Mouse (Mus musculus): ENCODE results near the gene Plekha6.

Plekha6 gene

DNA sequence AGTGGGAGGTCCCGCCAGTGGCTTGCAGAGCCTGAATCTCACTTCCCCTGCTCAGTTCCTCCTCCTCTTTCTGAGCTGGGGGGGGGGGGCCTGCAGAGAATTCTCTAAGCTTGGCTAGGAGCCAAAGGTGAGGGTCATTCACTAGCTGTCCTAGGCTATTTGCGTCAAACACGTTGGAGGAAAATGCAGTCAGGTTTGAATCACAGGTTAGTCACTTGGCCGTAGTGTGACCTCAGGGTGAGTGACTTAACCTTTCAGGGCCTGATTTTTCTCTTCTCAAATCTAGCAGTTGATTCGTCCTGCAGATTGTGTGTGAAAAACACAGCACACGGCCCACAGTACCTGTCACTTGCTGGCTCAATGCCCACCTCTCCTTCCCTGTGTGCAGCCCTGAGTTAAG lies 106.3 kb downstream of the Plekha6 start:
- no peak for DNase-seq (ENCODE audit: low read depth, low spot score)

DNA sequence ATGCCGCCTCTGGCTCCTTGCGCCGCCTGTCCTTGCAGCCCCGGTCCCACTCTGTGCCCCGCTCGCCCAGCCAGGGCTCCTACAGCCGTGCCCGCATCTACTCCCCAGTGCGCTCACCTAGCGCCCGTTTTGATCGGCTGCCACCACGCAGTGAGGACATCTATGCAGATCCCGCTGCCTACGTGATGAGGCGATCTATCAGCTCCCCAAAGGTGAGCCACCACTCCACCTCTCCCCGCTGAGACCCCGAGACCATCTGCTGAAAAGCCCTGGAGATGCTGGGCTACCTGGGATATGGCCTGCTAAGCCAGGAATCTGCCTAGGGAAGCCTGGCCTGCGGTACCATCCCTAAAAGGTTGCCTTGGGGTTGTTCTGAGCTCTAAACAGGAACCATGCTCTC lies 110.2 kb downstream of the Plekha6 start:
- no peak for DNase-seq (ENCODE audit: low read depth, low spot score)

DNA sequence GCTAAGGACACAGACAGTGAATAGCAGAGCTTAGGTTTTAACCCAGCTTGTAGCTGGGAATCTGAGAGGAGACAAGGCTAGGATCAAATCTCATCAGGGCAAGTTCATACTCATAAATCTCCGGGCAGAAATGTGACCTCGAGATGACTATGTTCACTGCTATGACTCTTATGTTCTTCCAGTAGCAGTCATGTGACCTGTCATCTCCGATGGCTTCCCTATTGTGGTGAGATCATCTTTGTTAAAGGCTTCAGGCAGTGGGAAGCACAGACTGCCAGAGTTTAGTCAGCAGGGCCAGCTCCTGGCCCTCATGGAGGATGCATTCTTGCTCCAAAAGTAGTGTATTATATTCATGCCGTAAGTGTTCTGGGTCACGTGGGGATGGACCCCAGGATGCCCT lies 113.0 kb downstream of the Plekha6 start:
- no peak for DNase-seq (ENCODE audit: low read depth, low spot score)

DNA sequence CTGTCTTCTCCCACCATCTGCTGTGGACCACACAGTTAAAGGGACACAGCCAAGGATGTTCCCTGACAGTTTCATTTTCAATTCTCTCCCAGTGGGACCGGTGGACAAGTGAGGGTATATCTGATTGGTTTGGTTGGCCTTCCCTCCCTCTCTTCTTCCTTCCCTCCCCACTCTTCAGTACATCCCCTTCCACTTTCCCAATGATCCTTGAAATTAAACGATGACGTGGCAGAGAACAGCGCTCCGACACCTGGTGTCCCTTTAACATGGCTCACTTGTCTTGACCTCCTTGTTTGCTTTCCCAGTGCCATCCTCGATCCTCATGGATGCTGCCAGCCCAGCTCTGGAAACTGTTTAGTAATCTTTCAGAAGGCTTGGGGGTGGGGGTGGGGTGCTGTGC lies 114.5 kb downstream of the Plekha6 start:
- no peak for DNase-seq (ENCODE audit: low read depth, low spot score)

DNA sequence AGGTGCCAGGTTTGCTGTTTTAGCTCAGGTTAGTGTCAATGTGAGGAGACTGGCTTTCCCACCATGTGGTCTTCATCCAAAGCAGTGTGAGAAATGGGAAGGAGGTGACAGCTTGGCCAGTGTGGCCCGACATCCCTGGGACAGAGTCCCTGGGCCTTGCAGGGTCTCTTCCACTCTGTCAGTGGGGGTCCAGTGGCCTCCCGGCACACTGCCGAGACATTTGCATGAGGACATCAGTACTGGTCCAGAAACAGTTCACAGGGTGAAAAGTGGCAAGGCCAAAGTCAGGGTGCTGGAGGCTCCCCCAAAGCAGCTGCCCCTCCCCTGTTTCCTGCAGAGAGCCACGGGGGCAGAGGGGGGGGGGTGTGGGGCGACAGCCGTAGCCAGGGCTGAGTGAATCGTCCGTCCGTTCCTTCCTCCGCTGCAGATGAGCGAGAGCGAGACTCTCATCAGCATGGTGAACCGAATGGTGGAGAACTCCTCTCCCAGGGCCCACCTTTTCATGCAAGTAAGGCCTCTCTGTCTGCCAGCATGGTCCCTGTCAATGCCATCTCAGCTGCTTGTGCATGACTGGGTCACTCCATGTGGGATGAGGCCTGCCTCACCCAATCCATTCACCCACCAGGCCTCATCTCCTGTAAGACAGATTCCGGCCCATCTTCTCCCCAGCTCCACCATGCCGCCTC lies 115.1 kb downstream of the Plekha6 start:
- no peak for DNase-seq (ENCODE audit: low read depth, low spot score)

DNA sequence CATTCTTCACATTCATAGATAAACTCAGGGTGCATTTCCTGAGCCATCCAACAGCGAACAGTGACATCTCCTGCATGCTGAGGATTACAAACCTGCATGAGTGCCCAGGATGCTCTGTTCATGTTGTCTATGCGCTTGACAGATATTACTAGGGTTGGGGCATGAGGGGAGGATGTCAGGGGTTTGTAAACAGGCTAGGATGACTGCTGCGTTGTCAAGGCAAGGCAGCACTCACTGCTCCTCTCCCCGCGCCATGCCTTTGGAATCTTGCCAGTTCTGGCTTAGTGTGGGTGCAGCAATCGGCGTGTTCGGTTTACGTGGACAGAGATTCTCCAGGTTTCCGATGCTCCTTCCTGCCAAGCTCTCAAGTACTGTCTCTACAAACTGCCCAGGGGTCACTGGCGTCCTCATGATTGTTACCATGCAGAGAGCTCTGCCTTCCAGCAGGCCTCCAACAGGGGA lies 115.7 kb downstream of the Plekha6 start:
- DNase-seq (ENCODE audit: low read depth, low spot score): no peak

DNA sequence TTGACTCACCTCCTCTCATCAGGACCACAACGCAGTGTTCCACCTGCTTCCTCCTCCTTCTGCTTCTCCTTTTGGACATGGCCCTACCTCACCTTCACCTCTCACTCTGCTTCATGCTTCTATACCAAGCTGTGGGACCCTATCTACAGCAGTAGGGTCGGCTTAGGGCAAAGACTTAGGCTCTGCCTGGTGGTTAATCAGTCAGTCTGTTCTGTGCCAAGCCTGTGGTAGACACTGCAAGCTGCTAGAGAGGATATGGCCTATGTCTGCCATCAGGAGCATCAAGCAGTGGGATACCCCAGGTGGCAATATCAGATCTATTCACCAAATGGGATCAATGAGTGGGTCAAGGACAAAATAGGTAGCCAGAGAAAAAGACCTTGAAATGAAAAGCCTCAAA lies 116.5 kb downstream of the Plekha6 start:
- DNase-seq (ENCODE audit: low read depth, low spot score): no peak

DNA sequence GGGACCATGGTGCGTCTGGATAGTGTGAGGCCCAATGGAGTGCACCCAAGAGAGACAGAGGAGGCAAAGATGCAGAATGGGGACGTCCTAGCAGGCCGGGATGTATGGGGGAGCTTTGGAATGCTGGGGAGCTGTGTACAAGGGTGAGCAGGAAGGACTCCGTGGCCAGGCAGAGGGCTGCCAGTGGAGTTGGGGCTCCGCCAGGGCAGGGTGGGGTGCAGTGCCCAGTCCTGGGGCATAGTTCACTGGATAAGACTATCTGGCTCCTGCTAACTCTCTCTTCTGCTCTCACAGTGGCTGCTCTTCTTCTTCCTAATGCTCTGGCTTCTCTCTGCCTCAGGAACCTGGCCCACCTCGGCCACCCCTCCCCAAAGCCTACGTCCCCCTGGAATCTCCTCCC lies 121.9 kb downstream of the Plekha6 start:
- DNase-seq (ENCODE audit: low read depth, low spot score): no peak

DNA sequence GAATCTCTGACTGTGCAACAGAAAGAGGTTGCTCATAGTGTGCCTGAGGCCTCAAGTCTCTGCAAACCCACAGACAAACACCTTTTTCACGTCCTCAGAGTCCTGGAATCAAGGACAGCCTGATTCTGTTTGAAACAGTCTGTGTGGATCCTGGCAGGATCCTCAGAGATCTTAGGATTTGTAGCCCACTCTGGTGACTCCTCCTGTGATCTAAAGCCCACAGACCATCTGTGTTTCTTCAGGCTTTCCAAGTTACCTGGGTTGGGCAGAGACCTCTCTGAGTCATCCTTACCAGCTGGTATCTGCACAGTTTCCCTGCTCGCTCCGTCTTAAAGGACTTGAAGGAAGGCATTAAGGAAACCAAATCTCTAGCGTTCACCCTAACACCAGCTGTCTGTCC lies 123.0 kb downstream of the Plekha6 start:
- no peak for DNase-seq (ENCODE audit: low read depth, low spot score)

DNA sequence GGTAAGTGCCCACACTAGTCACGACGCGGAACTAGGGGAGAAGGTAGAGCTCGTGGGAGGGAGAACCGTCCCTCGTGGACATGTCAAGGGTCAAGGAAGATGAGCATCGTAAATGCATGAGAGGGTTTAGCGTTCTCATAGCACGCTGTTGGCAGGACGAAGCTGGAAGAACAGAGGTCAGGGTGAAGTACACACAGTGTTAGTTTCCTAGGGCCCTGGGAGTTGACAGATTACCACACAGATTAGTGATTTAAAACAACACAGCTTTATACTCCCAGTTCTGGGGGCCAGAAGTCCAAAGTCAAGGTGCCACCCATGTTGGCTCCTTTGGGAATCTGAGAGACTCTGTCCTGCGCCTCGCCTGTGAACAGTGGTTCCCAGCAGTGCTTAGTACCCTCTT lies 123.9 kb downstream of the Plekha6 start:
- no peak for DNase-seq (ENCODE audit: low read depth, low spot score)

DNA sequence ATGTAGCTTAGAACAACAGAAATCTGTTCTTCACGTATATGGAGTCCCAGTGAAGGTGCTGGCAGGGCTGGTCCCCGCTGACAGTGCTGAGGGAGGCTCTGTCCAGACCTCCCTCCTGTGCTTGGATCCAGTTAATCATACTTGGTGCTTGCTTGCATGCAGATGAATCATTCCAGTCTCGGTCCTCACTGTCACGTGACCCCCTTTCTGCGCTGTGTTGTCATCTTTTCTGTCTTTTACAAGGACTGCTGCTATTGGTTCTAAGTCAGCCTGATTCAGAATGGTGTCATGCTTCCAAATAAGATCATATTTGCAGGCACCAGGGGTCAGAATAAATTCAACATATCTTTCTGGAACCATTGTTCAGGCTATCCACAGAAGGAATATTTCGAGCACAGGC lies 127.9 kb downstream of the Plekha6 start:
- DNase-seq (ENCODE audit: low read depth, low spot score): no peak

DNA sequence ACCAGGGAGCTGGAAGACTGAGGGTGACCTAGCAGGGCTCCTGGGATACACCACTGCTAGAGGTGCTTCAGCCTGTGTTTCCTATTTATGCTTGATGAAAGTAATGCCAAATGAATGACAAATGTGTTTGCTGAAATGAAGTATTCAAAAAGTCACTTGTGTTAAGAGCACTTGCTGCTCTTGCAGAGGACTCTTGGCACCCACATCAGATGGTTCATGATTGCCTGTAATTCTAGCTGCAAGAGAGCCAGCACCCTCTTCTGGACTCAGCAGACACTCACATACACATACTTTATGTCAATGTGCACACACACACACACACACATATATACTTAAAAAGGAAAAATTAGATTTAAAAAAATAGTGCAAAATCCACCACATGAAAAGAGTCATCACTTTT lies 128.6 kb downstream of the Plekha6 start:
- no peak for DNase-seq (ENCODE audit: low read depth, low spot score)

DNA sequence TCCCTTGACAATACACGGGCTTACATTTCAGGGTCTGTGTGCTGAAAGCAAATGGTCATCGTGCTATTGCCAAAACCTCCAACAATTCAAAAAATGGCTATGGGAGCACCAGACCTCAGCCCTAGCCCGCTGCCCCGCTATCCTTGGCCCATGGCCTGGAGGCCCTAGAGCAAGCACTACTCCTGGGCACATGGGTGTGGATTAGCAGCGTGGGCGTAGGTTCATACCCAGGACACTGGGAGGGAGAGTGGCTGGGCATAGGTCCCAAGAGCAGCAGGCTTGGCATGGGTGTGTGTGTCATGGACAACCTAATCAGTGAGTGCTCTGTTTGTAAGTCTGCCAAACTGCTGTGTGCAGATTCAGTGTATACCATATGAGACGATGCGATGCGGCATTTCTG lies 132.4 kb downstream of the Plekha6 start:
- no peak for DNase-seq (ENCODE audit: low read depth, low spot score)

DNA sequence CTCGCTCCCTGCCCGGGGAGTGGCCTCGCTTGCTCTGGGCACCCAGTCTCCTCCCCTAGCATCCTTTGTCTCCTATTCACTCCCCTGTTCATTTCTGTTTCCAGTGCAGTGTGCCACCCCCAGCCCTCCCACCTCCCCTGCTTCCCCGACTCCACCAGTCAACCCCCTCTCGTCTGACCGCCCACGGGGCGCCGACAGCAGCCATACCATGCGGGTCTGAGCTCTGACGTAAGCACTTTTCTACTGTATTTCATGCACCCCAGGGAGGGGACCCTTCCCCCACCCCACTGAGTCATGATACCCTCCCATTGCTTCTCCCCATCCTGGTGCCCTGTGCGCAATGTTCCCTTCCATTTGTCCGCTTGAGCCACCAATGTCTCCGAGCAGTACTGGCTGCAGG lies 134.8 kb downstream of the Plekha6 start:
- DNase-seq (ENCODE audit: low read depth, low spot score): no peak

DNA sequence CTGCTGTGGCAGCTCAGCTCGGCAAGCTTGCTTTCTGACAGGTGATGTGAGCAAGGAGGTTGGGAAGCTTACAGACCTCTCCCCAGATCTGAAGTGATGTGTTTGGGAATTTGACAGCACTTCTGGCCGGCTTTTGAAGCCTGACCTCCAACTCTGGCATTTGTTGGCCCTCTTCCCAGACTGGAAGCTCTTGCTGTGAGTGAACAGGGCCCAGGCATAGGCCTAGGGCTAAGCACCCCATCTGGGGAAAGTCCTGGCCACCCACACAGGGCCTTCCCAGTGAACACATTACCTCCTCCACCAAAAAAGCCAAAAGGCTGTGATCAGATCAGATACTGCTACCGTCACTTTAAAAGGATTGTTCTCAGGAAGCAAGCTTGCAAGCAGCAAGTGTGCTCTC lies 138.5 kb downstream of the Plekha6 start:
- peak; percentile 38 for DNase-seq (ENCODE audit: low read depth, low spot score)

DNA sequence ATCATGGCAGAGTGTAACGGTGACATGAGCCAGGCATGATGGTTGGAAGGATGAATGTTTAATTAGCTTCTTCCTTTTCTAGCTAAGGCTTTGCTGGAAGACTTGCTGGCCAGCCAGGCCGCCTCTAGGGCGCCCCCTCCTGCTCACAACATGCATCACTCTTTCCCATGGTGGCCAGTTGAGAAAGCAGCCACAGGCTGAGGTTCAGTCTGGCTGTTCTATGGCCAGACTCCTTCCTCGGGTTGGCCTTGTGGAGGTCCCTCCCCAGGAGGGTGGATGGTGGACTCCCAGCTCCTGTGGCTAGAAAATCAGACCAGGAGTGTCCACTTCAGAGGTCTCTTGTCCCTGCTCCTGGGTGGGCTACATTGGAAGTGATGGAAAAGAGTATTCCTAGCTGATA lies 142.8 kb downstream of the Plekha6 start:
- DNase-seq (ENCODE audit: low read depth, low spot score): peak; percentile 74

DNA sequence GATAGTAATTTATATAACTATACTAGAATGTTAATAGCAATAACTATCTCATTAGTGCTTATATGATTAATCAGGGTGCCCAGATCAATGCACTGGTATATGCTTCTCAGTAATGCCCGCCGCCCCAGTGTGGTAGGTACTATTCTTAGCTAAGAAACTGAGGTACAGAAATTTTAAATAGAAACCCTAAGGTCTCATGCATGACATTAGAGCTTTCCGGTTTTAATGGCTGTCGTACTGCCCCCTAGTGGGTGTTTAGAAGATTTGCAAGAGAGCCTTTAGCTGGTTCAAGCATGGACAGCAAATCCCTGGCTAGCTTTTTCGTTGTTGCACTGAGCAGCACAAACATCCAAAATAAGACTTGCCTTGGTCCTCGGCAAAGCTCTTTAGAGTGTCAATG lies 143.3 kb downstream of the Plekha6 start:
- peak; percentile 58 for DNase-seq (ENCODE audit: low read depth, low spot score)

DNA sequence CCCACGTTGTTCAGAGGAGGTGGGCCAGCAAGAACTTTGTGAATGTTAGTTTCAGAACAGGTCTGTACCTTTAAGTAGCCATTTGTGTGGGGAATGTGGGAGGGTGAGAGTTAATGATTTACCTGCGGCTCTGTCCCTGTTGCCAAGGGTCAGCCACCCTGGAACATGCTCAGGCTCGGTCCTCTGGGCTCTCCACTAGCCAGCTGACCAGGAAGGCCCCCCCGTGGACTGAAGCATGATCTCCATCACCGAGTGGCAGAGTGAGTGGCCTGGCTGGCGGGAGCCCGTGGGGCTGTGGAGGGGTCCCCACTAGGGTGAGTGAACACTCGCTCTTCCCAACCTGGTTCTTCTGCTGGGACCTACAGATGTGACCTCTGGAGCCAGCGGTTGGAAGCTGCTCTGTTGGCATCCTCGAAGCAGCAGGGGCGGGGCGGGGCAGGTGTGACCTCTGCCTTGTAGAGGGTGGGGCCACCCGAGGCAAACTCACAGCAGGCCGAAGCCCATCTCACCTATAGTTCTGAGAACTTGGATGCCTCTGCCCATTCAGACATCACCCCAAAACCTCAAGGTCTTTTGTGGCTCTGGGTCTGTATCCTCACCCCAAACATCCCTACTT lies 145.8 kb downstream of the Plekha6 start, which contains the start of gene Golt1a:
Golt1a (plus strand) TSS at position 149 of the 616 bp plus-strand sequence.
- no peak for DNase-seq (ENCODE audit: low read depth, low spot score)

DNA sequence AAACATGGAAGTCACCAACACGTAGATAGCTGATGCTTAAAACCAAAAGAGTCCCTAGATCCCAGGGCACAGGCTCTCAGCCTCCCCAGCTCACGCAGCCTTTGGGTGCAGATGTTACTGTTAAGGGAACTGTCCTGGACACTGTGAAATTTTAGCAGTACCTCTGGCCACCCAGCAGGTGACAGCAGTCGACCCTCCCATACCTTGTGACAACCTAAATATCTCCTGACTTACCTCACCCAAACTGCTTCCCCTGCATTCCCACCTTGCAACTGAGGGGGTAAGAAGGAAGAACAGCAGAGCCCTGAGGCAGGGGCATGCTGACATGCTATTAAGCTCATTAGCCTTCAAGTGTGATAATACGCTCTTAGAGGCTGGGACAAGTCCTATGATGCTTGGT lies 147.2 kb downstream of the Plekha6 start:
- no peak for DNase-seq (ENCODE audit: low read depth, low spot score)

DNA sequence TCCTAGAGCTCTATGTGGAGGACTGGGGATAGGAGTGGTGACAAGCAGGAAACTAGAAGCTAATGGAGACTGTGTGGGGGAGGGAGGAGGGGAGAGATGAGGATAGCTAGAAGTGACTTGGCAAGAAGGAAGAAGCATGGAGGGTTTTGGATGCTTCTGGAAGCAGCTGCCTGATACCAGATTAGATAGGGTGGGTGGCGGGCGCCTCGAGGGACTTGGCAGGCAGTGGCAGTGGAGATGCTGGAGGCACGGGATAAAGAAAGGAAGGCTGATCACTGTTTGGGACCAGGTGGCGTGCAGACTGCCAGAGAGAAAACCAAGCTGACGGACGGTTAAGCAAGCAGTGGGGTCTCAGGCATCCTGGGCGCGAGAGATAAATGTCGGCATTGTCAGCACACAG lies 147.9 kb downstream of the Plekha6 start:
- DNase-seq (ENCODE audit: low read depth, low spot score): no peak

DNA sequence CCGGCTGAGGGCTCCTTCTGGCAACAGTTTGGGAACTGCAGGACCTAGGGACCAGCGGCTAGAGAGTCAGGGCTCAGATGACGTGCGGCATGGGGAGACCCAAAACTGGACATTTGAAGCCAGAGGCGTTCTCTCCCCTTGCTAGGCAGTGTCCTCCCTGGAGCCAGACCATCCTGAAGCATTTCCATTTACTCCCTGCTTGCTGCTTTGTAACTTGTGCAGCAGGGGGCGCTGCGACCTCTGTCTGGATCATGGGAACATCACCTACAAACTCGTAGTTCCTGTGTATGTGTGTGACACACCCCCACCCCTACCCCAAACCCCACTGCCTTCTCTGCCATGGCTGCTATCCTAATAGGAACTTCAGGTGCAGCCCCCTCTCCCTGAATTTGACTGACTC lies 150.4 kb downstream of the Plekha6 start:
- no peak for DNase-seq (ENCODE audit: low read depth, low spot score)

DNA sequence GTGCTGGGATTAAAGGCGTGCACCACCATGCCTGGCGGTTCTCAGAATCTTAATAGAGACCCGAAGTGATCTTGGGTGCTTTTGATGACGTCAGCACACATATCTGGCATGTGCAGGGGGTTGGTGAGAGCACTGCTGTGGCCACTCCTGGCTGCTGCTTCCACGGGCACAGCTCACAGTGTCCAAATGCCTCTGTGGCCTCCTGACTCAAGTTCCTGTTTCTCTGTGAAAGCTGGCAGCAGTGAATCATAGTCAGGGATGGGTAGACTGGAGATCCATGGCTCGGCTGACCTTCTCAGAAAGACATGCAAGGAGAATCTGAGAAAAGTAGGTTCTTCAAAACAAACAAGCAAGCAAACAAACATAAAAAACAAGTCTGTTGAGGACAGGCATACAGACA lies 151.8 kb downstream of the Plekha6 start:
- no peak for DNase-seq (ENCODE audit: low read depth, low spot score)

DNA sequence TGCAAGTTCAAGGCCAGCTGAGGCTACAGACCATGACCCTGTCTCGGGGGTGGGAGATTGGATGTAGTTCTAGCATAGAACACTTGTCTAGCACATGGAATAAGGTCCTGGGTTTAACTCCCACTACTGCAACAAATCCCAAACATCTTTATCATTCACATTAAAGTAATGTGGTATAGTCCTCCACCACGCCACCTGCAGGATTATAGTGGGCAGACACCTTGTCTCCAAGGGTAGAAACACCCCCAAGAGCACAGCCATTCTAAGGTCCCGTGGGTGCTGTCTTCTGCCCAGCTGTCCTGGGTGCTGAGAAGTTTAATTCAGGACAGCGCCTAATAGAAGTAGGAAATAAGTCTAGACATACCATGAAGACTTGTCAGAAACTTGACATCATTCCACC lies 152.6 kb downstream of the Plekha6 start:
- no peak for DNase-seq (ENCODE audit: low read depth, low spot score)

DNA sequence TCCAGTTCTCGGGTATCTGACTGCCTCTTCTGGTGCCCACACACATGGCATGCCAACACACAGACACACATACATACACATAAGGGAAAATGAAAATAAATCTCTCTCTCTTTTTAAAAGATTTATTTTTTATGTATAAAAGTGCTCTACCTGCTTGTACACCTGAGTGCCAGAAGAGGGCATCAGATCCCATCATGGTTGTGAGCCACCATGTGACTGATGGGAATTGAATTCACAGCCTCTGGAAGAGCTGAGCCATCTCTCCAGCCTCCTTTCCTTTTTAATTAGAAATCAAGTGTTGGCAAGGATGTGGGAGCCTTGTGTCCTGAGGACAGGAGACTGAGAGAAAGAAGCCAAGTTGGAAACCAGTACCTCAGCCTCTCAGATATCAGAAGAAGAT lies 153.1 kb downstream of the Plekha6 start:
- no peak for DNase-seq (ENCODE audit: low read depth, low spot score)

Measured in skeletal muscle tissue, adult 2 months (tissue).